Mouse (Mus musculus): ENCODE measurements around the gene Mllt3. TPM values are rescaled to one million over a fixed set of nuclear protein-coding genes. Genes with fewer than 3 reads are reported as not detected.

Gene Mllt3
- polyA plus RNA-seq, 1 experiment from 2014 or later, result 104 TPM

GRCm38 (mm10) chr4:88003159-88003948 is 29.8 kb downstream of the Mllt3 start:
- H3K27ac ChIP-seq (replicated peaks; ENCODE audit: low read depth, low read length), result no peak overlapping the region
- WGBS, result 85% methylated on average over 9 of the region's 9 CpGs

GRCm38 (mm10) chr4:87991710-87992109 is 41.5 kb downstream of the Mllt3 start:
- H3K9ac ChIP-seq (replicated peaks; ENCODE audit: low read length), result no peak overlapping the region
- ATAC-seq (ENCODE audit: low FRiP score, low TSS enrichment) (no peak), DNase-seq (no peak)
- H3K4me3 ChIP-seq (replicated peaks; ENCODE audit: low read depth, low read length), result no peak overlapping the region
- no peaks in the 10 kb centered on the region for H3K27me3 ChIP-seq (ENCODE audit: control insufficient read depth, insufficient read depth, low read length)
- H3K27ac ChIP-seq (replicated peaks; ENCODE audit: low read depth, low read length), result no peak overlapping the region
- H3K4me2 ChIP-seq (ENCODE audit: low read length), result no peak overlapping the region
- peaks cover 6% of the 10 kb centered on the region; the same call in 1 of the 2 replicates for H3K4me1 ChIP-seq (ENCODE audit: control insufficient read depth, insufficient read depth, low read length)
- WGBS, result 96% methylated on average over 5 of the region's 5 CpGs
- no peaks in the 10 kb centered on the region for H3K9me3 ChIP-seq (ENCODE audit: control insufficient read depth, low read length)
- H3K36me3 ChIP-seq (ENCODE audit: control insufficient read depth, insufficient read depth, low read length), result no peaks in the 10 kb centered on the region

More at GRCm38 (mm10) chr4:88003159-88003948, 29.8 kb downstream of the Mllt3 start:
- ATAC-seq (ENCODE audit: low FRiP score, low TSS enrichment) (no peak), DNase-seq (no peak)
- Histone ChIP-seq H3K36me3 (ENCODE audit: control insufficient read depth, insufficient read depth, low read length) (peaks cover 11% of the 10 kb centered on the region; the same call in 1 of the 2 replicates), H3K4me1 (ENCODE audit: control insufficient read depth, insufficient read depth, low read length) (no peaks in the 10 kb centered on the region), H3K27me3 (ENCODE audit: control insufficient read depth, insufficient read depth, low read length) (no peaks in the 10 kb centered on the region), H3K4me2 (ENCODE audit: low read length) (no peak overlapping the region), H3K9me3 (ENCODE audit: control insufficient read depth, low read length) (no peaks in the 10 kb centered on the region), H3K9ac (replicated peaks; ENCODE audit: low read length) (no peak overlapping the region), H3K4me3 (replicated peaks; ENCODE audit: low read depth, low read length) (no peak overlapping the region)

- Histone ChIP-seq H3K27ac (replicated peaks; ENCODE audit: low read depth, low read length) (no peak overlapping the region), H3K9me3 (ENCODE audit: control insufficient read depth, low read length) (no peaks in the 10 kb centered on the region), H3K4me1 (ENCODE audit: control insufficient read depth, insufficient read depth, low read length) (peaks cover 6% of the 10 kb centered on the region; the same call in 1 of the 2 replicates), H3K9ac (replicated peaks; ENCODE audit: low read length) (no peak overlapping the region), H3K27me3 (ENCODE audit: control insufficient read depth, insufficient read depth, low read length) (no peaks in the 10 kb centered on the region), H3K4me3 (replicated peaks; ENCODE audit: low read depth, low read length) (no peak overlapping the region), H3K4me2 (ENCODE audit: low read length) (no peak overlapping the region), H3K36me3 (ENCODE audit: control insufficient read depth, insufficient read depth, low read length) (no peaks in the 10 kb centered on the region)
- DNase-seq (no peak), ATAC-seq (ENCODE audit: low FRiP score, low TSS enrichment) (no peak)
- WGBS, result 71% methylated on average over 5 of the region's 5 CpGs
Measured at GRCm38 (mm10) chr4:87990940-87991339, 42.2 kb downstream of the Mllt3 start.

- Histone ChIP-seq H3K4me3 (replicated peaks; ENCODE audit: low read depth, low read length) (no peak overlapping the region), H3K27me3 (ENCODE audit: control insufficient read depth, insufficient read depth, low read length) (no peaks in the 10 kb centered on the region)
- no peak for ATAC-seq (ENCODE audit: low FRiP score, low TSS enrichment)
Measured at GRCm38 (mm10) chr4:87985281-87985680, 47.9 kb downstream of the Mllt3 start.

GRCm38 (mm10) chr4:87984589-87984988 is 48.6 kb downstream of the Mllt3 start:
- H3K27ac ChIP-seq (replicated peaks; ENCODE audit: low read depth, low read length), result no peak overlapping the region
- ATAC-seq (ENCODE audit: low FRiP score, low TSS enrichment) (no peak), DNase-seq (peak; percentile 25)
- H3K4me3 ChIP-seq (replicated peaks; ENCODE audit: low read depth, low read length), result no peak overlapping the region
- H3K36me3 ChIP-seq (ENCODE audit: control insufficient read depth, insufficient read depth, low read length), result no peaks in the 10 kb centered on the region
- peaks cover 27% of the 10 kb centered on the region for H3K4me1 ChIP-seq (ENCODE audit: control insufficient read depth, insufficient read depth, low read length)
- H3K9me3 ChIP-seq (ENCODE audit: control insufficient read depth, low read length), result no peaks in the 10 kb centered on the region
- 24% methylated on average over 3 of the region's 3 CpGs for WGBS
- no peak overlapping the region for H3K9ac ChIP-seq (replicated peaks; ENCODE audit: low read length)
- no peaks in the 10 kb centered on the region for H3K27me3 ChIP-seq (ENCODE audit: control insufficient read depth, insufficient read depth, low read length)
- no peak overlapping the region for H3K4me2 ChIP-seq (ENCODE audit: low read length)

More at GRCm38 (mm10) chr4:87985281-87985680, 47.9 kb downstream of the Mllt3 start:
- Histone ChIP-seq H3K4me2 (ENCODE audit: low read length) (no peak overlapping the region), H3K27ac (replicated peaks; ENCODE audit: low read depth, low read length) (no peak overlapping the region), H3K9me3 (ENCODE audit: control insufficient read depth, low read length) (no peaks in the 10 kb centered on the region), H3K9ac (replicated peaks; ENCODE audit: low read length) (no peak overlapping the region), H3K36me3 (ENCODE audit: control insufficient read depth, insufficient read depth, low read length) (no peaks in the 10 kb centered on the region), H3K4me1 (ENCODE audit: control insufficient read depth, insufficient read depth, low read length) (peaks cover 27% of the 10 kb centered on the region)
- 45% methylated on average over 4 of the region's 4 CpGs for WGBS
- DNase-seq, result no peak

- peaks cover 27% of the 10 kb centered on the region for H3K4me1 ChIP-seq (ENCODE audit: control insufficient read depth, insufficient read depth, low read length)
- no peak for ATAC-seq (ENCODE audit: low FRiP score, low TSS enrichment)
- no peak overlapping the region for H3K4me2 ChIP-seq (ENCODE audit: low read length)
- no peaks in the 10 kb centered on the region for H3K9me3 ChIP-seq (ENCODE audit: control insufficient read depth, low read length)
- no peak for DNase-seq
- no peak overlapping the region for H3K27ac ChIP-seq (replicated peaks; ENCODE audit: low read depth, low read length)
- no peaks in the 10 kb centered on the region for H3K27me3 ChIP-seq (ENCODE audit: control insufficient read depth, insufficient read depth, low read length)
- H3K36me3 ChIP-seq (ENCODE audit: control insufficient read depth, insufficient read depth, low read length), result no peaks in the 10 kb centered on the region
- H3K4me3 ChIP-seq (replicated peaks; ENCODE audit: low read depth, low read length), result no peak overlapping the region
- no peak overlapping the region for H3K9ac ChIP-seq (replicated peaks; ENCODE audit: low read length)
- WGBS, result 69% methylated on average over 5 of the region's 5 CpGs
Measured at GRCm38 (mm10) chr4:87984091-87984490, 49.1 kb downstream of the Mllt3 start.

- Histone ChIP-seq H3K9me3 (ENCODE audit: control insufficient read depth, low read length) (no peaks in the 10 kb centered on the region), H3K27me3 (ENCODE audit: control insufficient read depth, insufficient read depth, low read length) (no peaks in the 10 kb centered on the region), H3K4me1 (ENCODE audit: control insufficient read depth, insufficient read depth, low read length) (peaks cover 27% of the 10 kb centered on the region), H3K27ac (replicated peaks; ENCODE audit: low read depth, low read length) (no peak overlapping the region), H3K4me3 (replicated peaks; ENCODE audit: low read depth, low read length) (no peak overlapping the region), H3K9ac (replicated peaks; ENCODE audit: low read length) (no peak overlapping the region), H3K4me2 (ENCODE audit: low read length) (no peak overlapping the region), H3K36me3 (ENCODE audit: control insufficient read depth, insufficient read depth, low read length) (no peaks in the 10 kb centered on the region)
- ATAC-seq (ENCODE audit: low FRiP score, low TSS enrichment), result no peak
- 68% methylated on average over 5 of the region's 5 CpGs for WGBS
- no peak for DNase-seq
Measured at GRCm38 (mm10) chr4:87982578-87982977, 50.6 kb downstream of the Mllt3 start.

GRCm38 (mm10) chr4:87977820-87978448 is 55.2 kb downstream of the Mllt3 start:
- DNase-seq (no peak), ATAC-seq (ENCODE audit: low FRiP score, low TSS enrichment) (no peak)
- Histone ChIP-seq H3K27me3 (ENCODE audit: control insufficient read depth, insufficient read depth, low read length) (no peaks in the 10 kb centered on the region), H3K36me3 (ENCODE audit: control insufficient read depth, insufficient read depth, low read length) (no peaks in the 10 kb centered on the region), H3K4me2 (ENCODE audit: low read length) (no peak overlapping the region), H3K4me1 (ENCODE audit: control insufficient read depth, insufficient read depth, low read length) (peaks cover 2% of the 10 kb centered on the region), H3K4me3 (replicated peaks; ENCODE audit: low read depth, low read length) (no peak overlapping the region), H3K27ac (replicated peaks; ENCODE audit: low read depth, low read length) (no peak overlapping the region), H3K9ac (replicated peaks; ENCODE audit: low read length) (no peak overlapping the region), H3K9me3 (ENCODE audit: control insufficient read depth, low read length) (no peaks in the 10 kb centered on the region)
- WGBS, result 72% methylated on average over 11 of the region's 11 CpGs
